Mouse (Mus musculus): ENCODE data around the gene Tet3. TPM values are rescaled to one million over a fixed set of nuclear protein-coding genes. Genes with fewer than 3 reads are reported as not detected.

The Tet3 gene
- polyA plus RNA-seq (2017; shearing (Covaris generic)) = 10 to 100 TPM; 13.2 to 19.4 (median 18.7) TPM

DNA sequence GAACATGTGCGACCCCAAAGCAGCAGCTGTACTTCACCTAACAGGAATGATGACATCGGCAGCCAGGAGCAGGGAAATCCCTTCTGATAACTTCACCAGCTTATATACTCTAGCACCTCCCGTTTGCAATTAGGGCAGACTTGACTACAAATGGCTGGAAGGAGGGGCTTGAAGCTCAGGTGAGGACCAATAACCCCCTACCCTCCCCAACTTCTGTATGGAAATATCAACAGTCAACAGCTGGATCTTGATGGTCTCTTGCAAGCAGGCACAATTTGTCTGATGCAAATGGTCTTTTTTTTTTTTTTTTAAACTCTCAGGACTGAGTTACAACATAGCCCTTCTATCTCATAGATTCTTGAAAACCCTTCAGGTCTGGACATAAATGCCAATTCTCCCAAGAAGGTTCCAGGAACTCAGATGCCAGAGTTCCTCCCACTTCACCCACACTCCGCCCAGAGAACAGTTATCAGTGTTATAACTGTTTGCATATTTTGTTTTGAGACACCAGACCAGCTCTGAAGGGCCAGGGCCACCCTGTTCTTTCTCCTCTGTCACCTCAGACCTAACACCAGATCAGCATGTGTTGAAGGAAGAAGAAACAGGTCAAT, at the start of gene Tet3:
Tet3 (minus strand) TSS at position 51 of the 611 bp plus-strand sequence.
- ATAC-seq = no peak

DNA sequence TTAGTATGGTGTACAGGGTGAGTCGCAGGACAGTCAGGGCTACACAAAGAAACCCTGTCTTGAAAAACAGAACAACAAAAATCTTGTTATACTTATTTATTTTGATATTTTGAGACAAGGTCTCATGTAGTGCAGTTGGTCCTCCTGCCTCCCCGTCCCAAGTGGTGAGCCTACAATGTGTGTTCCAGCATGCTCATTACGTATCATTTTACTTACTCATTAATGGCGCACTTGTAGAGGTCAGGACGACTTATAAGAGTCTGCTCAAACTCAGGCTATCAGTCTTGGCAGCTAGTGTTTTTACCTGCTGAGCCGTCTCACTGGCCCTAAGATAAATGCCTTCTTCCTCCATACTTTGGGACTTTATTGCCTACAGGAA, 48.3 kb upstream of the Tet3 start:
- ATAC-seq = no peak

DNA sequence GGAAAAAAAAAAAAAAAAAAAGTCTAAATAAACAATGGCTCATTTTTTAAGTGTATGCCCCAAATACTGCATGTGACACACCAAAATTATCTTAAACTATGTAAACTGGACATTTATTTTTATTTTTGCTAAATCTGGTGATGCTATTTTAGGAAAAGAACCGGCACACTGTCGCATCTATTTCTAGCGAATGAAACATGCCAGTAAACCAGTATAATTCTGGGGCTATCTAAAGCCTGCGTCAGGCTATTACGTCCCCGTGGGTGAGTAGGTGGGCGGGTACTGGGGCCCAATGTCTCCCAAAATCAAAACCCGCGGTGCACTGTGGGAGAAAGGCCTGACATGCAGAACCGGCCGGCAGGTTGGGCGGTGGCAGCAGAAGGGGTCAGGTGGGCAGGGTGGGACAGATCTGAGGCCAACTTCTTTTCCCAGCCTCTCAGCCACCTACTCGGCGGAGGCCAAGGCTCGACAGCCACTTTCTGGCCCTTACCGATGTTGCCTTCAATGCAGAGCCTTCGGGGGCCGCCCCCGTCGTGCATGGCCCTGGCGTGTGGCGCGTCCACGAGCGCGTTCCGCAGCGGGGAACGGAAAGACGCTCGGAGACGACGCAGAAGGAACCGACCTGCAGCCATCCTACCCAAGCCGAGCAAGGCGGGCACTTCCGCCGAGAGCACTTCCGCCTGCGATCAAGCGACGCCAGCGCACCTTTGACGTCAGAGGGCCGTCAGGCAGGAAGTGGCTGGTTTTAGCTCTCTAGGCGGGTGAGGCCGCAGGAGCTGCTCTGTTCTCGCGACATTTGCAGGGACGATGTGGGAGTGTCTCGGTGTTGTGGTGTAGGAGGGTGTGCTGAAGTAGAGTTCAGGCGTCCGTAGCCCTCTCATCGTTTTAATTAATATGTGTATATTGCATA, 47.6 kb upstream of the Tet3 start, which contains the start of gene Dguok:
Dguok (minus strand) TSS at position 712 of the 910 bp plus-strand sequence.
- ATAC-seq = peak; percentile 95

DNA sequence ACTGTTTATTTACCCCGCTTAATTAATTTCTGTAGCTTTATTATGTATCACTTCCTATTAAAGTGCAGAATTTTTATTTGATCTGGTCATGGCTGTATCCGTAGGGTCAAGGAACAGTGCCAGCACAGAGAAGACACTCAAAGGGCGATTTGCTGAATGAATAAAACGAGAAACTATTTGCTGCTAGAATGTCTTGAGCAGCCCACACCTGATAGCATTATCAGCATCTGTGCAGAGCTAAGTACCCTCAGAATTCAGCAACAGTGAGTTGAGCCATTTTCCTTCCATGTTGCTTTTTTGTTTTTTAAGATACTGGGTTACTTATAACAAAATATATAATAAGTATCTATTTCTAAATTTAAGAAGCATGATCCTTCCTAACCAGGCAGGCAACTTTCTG, 46.7 kb upstream of the Tet3 start:
- no peak for ATAC-seq

DNA sequence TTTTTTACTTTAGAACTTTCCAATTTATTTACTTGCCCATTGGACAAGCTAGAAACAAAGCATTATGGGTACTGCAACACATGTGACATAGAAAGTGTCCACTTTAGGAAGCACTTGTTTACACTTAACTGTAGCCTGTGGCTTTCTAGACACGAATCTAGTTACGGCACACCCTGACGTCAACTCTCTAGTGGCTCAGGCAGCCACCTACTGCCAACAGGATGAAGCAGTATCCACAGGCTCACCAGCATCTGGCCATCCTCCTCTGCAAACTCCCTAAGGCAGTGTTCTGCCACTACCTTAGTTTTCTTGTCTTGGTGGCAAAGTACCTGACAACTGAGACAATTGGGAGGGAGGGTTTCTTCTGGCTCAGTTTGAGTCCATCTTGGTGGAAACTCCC, 44.5 kb upstream of the Tet3 start:
- ATAC-seq = no peak

DNA sequence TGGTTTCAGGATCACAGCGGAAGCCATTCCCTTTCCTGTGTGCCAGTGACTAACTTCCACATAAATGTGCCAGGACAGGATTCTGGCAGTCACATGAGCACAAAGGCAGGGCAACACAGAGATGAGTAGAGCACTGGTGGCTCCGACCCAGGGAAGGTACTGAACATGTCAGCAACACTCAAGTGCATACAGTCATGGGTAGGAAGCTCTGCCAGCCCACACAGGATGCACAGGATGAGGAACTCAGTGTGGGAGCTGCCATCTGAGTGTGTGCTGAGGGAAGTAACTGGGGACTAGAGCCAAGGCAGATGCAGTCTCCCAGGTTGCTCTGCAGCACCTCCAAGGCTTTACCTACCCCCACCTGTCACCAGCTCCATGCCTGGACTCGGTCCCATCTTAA, 43.8 kb upstream of the Tet3 start:
- no peak for ATAC-seq

DNA sequence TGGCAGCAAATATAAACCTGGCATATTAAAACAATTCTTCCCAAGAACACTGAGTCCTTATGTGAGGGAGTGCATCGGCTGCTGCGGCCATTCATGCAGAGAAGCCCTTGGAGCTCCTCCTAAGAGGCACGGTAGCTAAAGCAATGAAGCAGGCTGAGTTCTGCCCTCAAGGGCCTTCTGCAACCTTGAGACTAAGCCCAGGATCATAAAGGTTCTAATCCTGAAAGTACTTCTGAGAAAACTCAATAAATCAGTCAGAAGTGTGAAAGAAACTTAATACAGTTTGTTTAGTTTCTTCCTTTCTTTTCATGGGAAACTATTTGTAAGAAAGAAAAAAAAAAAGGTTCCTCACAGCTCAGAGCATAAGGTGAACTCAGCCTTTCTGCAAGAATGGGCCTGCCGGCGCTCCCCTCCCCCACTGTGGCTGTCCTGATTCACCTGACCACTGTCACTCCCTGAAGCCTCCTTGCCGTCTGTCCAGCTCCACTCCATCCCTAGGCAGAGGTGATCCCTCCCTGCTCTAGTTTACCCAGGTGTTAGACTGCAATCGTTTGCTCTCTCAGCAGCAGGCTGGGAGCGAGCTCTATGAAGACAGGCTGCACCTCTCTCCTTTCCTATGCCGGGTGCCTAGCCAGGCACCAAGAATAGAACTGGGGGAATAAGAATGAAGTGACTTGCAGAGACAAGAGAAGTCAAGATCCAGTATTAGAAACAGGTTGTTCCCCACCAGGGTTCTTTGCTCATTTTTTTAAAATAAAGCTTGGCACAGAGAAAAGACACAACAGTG, 42.8 kb upstream of the Tet3 start:
- no peak for ATAC-seq

DNA sequence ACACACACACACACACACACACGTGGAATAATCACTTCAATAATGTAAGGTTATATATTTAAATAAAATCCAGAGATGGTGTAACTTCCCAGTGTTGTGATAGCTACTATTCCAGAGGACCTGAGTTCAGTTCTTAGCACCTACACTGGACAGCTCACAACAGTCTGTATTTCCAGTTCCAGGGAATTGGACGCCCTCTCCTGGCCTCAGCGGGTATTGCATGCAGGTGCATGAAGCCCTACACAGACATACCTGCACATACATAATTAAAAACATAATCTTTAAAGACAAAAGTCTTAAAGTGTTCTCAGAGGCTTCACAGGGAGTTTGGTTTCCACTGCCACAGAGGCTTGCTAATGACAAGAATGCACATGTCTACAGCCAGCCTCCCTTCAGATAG, 41.6 kb upstream of the Tet3 start:
- ATAC-seq = no peak

DNA sequence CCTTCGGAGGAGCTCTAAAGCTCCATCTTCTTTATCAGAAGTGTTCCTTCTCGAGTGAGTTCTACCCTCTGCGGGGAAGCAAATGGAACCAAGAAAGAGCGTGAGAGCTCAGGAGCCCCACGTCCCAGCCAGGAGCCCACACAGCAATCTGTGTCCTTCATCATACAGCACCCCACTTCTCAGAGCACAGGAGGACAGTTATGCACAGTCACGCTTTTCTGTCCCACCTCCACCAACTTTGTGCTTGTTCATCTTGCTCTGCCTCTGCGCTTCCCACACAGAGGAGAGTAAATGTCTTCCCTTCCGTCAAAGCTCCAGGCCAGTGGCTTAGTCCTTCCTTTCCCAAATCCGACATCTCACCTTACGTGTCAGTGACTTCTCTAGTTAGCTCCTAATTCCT, 40.2 kb upstream of the Tet3 start:
- ATAC-seq = no peak

DNA sequence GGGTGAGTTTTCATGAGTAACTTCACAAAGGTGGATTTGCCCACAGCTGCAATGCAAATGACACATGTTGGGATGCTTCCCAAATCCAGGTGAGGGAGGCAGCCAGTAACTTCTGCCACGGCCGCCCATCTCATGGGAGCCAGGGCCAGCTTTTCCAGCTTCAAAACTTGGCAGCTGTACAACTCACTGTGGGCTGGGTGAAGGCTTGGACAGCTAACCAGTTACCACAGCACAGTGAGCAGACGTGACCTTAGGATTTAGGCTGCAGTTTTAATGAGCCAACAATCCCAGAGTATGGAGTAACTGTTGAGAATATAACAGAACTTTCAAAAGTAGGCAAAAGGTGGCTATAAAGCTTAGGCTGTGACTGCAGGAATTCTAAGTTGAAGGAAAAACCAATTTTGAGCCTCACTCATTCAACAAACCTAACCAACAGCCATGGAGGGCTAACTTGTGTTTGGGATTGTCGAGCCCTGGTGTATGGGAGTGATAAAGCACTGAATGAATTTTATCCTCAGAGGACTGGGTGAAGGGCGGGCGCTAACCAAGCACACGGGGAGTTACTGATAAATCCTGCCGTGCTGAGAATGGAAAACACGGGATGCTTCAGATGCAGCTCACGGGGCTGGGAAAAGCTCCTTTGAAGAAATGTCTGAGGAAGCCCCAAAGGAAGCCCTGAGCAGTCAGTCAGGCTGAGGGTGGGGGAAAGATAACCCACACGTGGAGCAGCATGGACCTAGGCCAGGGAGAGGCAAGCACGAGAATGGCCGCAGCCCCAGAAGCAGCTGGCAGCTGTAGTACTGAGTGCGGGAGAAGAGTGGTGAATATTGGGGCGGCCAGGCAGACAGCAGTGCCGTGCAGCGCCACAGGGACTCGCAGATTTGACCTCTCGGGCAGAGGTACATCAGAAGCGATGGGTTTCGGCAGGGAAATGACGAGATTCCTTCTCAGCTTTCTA, 38.1 kb upstream of the Tet3 start:
- no peak for ATAC-seq

DNA sequence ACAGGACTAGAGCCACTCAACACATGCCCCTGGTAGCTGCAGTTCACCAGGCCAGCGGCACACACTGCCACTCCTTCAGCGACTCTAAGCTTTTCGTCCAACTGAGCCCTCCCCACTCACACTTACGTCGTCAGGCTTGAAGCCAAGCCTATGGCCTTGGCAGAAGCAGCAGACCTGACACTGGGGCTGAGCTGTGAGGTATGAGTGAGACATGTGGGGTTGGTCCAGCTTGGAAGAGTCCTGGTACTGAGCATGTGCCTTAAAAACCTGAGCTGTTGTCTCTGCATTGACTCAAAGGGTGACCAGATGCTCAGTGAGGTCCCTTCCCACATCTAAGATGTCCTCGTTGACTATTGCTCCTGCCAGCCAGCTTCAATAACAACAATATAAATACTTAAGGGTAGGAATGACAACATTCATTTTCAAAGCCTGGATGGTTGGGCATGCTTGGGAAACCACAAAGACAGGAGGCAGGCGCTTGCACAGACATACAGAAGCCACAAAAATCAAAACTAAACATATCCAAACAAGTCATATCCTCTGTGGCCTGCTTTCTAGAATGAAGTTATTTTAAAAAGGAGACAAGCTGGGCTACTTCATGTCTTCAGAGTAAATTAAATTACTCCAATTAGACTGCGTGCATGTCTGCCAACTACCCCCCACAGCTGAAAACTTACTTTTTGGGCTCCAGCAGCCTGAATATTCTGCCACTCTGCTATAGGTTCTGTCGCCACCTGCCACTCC, 37.3 kb upstream of the Tet3 start:
- ATAC-seq = no peak

DNA sequence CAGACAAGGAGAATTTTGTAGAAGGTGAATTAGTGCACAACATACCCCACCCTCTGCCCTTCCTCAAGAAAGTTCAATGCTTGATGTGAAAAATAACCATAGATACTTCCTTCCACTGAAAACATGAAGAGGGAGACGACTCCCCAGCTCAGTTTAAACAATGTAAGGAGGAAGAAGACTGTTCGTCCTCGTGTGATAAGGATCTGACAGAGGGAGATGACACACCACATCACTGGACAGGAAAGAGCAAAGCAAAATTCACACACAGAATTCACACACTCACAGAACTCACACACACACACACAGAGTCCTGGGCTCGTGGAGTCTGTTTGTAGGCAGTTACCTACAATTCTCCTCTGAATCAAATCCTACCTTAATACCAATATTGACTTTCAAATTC, 31.7 kb upstream of the Tet3 start:
- no peak for ATAC-seq

DNA sequence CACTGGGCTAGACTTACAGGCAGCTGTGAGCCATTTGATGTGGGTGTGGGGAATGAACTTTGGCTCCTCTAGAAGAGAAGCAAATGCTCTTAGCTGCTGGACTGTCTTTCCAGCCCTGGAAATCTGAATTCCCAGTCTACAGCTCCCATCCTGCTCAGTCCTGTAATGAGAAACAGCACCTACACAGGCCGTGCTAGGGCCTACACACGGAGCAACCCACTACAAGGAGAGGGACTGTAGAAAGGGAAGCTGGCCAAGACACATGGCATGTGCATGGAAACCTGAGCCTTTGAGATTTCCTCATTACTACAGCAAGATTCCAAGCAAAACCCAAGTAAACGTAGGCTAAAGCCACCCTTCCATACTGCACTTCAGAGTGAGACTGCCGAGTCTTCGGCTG, 29.3 kb upstream of the Tet3 start:
- no peak for ATAC-seq

DNA sequence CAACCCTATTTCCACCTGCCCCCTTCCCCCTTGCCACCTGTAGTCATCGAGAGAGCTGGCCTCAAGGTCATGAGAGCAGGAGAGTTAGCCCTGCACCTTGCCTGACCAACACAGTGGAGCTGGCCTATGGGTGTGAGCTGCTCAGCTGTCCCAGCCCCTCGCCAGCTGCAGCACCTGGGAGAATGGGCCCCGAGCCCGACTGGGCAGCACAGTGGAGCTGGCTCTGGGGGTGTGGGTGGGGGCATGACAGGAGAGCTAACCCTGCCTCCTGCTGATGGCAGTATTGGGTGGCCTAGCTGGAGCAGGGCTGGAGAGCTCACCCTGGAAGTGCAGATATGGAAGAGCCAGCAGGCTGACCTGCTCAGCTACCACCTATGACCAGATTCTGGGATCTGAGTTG, 28.4 kb upstream of the Tet3 start:
- no peak for ATAC-seq

DNA sequence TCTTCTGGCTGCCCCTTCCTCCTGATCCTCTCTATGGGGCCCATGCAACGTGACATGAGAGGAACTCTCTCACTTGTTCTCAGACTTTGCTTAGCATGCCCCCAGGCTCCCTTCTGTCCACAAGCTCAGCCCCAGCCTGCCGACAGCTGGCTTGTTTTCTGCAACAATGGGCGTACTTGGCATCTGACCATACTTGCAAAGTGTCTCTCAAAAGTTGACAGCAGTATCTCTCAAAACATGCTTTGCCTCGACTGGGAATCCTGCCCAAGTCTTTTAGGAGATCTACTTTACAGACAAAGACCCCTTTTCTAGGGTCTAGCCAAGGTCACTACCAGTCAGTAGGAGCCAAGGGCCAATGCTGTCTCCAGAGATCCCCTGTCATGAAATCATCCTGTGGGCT, 27.0 kb upstream of the Tet3 start:
- ATAC-seq = no peak

DNA sequence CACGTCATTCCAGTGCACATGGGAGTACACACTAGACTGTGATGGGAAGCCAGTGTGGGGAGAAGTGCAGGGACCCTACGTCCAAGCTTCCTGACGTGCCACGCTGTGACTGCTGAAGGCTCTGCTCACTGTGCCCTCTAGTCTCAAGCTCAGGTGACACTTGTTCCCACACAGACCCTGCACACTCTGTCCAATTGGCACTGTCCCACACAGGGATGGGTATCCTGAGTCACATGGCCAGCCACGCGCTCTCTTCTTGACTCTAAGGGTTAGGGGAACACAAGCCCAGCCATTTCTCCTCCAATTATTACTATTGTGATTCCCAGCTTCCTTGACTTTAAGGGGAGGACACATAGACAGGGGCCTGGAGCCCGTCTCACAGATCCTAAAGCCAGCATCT, 24.9 kb upstream of the Tet3 start:
- no peak for ATAC-seq

DNA sequence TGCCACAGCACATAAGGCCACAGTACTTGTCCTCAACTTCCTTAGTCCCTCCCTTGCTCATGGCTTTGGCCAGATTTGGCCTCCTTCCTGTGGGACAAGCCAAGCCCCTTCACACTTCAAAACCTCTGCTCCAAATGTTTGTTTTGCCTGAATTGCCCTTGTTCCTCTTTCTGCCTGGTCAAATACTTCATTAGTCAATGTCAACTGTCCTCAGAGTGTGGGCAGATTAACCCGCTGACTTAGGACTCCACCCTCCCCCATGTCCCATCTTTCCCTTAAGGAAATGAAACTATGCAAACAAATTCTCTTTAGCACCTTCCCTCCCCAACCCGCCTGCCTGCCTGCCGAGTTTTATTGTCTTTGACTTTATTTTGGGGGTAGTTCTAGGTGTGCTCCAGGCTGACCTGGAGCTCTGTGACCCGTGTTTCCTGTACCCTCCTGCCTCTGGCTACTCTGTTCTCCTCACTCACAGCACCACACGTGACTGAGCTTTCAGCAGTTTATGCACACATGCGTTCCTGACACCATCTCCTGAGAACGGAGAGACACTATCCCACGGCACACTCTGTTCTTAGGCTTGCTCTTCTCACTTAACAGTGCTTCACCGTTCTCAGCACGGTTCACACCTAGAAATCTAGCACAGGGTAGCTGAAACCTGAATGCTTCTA, 23.7 kb upstream of the Tet3 start:
- ATAC-seq = no peak

DNA sequence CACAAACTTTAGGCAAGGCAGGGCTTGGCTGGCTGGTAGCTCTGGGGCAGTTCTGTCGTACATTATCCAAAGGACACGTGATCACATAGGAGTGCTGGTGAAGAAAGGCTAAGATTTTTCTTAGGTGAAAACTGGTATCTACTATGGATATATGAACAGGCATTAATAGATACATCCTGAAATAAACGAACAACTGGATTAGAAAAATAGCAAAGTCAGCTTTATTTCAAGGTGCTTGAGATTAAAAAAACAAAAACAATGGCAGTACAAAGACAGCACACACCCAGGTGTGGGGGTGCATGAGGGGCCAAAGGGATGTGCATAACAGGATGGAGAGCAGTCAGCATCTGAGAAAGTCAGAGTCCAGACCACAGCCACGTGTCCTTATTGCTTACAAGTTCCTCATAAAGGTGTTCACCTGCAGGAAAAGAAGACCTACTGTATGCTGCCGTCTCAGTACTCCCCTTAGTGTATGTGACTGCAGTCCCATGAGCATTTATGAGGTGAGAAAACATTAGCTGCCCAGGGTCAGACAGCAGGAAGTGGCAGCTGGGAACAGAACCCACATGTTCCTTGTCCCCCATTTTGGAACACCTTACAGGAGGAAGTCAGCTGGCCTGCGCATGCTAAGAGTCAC, 21.3 kb upstream of the Tet3 start:
- ATAC-seq = no peak

DNA sequence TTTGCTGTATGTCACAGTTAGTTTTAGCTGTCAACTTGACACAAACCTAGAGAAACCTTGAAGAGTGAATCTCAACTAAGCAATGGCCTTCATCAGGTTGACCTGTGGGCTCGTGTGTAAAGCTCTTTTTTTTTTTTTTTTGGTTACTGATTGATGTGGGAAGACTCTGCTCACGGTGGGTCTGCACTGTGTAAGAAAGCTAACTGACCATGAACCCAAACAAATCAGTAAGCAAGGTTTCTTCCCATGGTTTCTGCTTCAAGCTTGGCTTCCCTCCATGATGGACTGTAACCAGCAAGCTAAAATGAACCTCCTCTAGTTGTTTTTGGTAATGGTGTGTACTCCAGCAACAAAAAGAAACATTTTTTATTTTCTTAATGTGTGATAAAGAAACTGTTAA, 20.3 kb upstream of the Tet3 start:
- ATAC-seq = no peak

DNA sequence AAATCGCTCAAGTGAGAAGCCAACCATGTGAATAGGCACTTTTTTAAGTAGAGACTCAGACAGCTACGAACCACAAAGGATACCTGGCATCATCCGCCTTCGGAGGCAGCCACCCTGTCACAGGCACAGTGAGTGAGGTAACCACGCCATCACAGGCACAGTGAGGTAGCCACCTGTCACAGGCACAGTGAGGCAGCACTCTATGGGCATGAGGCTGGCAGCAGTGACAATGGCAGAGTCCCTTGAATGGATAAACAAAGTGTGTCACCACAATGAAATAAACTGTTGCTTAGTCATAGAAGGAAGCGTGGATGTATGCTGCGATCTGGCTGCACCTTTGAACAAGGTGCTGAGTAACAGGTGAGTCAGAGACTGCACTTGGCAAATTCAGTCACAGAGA, 19.7 kb upstream of the Tet3 start:
- no peak for ATAC-seq
